Mouse (Mus musculus): Measurements from ENCODE around the gene Acnat1. TPM values are rescaled to one million over a fixed set of nuclear protein-coding genes. Genes with fewer than 3 reads are reported as not detected.

Gene Acnat1
- 0.28 TPM in 1 of 2 replicates, not detected in the other for polyA plus RNA-seq (2012; rRNA removed; ENCODE audit: low replicate concordance)

DNA sequence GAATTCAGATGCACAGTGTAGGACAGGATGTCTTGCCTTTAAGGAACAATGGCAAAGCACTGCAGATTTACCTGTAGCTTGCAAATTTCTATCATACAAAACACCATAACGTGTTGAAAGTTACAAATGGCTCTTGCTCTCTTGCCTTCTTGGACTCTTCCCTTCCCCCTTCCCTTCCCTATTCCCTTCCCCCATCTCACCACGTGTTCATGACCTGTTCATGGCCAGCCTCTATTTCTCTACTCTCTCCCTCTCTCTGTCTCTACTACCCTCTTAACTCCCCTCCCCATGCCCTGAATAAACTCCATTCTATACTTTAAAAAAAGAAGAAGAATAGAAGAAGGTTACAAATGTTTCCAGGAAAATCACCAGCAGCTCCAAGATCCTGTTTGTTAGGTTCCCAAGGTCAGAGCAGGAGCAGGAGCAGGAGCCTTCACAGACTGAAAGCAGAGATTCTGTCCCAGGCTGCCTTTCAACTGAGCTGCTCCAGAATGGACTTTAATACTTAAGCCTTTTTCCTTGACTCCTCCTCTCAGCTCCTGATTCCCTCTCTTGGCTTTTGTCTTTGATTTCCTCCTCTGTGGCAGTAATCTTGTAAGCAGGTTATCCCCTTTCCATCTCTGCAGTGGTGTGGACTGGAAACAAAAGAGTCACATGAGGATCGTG lies at the start of gene Acnat1:
TSS of gene Acnat1 (minus strand) at position 478 of the 666 bp plus-strand sequence.

GRCm38 (mm10) chr4:49520572-49521340 lies 47.0 kb upstream of the Acnat1 start, which contains the start of the genes Mrpl50 and Zfp189:
TSS of gene Mrpl50 (minus strand) at chr4:49521093.
TSS of gene Zfp189 (plus strand) at chr4:49521176.

GRCm38 (mm10) chr4:49506386-49506785 lies 32.7 kb upstream of the Acnat1 start, which contains the start of gene Baat:
TSS of gene Baat (minus strand) at chr4:49506557.

DNA sequence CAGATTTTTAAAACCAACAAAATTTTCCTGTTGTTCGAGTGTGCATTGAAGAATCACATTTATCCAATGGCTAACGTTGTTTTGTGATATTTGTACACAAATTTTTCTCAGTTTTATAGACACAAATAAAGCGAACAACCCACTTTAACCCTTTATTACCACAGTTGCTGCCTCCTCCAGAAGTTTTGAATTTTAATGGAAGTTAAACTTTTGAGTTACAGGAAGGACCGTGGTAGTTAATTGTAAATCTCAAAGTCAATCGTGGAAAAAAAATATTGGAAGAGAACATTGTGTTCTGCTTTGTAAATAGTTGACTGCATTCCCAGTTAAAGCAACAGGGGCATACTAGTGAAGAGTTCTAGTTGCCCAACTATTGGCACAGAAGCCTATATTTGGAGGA lies 65.8 kb downstream of the Acnat1 start, which contains the start of gene Acnat2:
TSS of gene Acnat2 (minus strand) at position 195 of the 400 bp plus-strand sequence.

Other genes with a start within 250 kb of the Acnat1 start
- 0.14 TPM in 1 of 2 replicates, not detected in the other for gene Acnat2, start 65.8 kb downstream of the Acnat1 start, polyA plus RNA-seq (2012; rRNA removed; ENCODE audit: low replicate concordance)
- gene Baat, start 32.6 kb upstream of the Acnat1 start, polyA plus RNA-seq (2012; rRNA removed; ENCODE audit: low replicate concordance), result 0.09 TPM in 1 of 2 replicates, not detected in the other
- 7.6 and 7.9 TPM in 2 replicates for gene Mrpl50, start 47.2 kb upstream of the Acnat1 start, polyA plus RNA-seq (2012; rRNA removed; ENCODE audit: low replicate concordance)
- 1.2 and 1.8 TPM in 2 replicates for gene Zfp189, start 47.3 kb upstream of the Acnat1 start, polyA plus RNA-seq (2012; rRNA removed; ENCODE audit: low replicate concordance)
- gene Aldob, start 75.6 kb upstream of the Acnat1 start, polyA plus RNA-seq (2012; rRNA removed; ENCODE audit: low replicate concordance), result 0.11 and 0.45 TPM in 2 replicates
- 9.5 and 21.0 TPM in 2 replicates for gene Tmem246, start 124.0 kb upstream of the Acnat1 start, polyA plus RNA-seq (2012; rRNA removed; ENCODE audit: low replicate concordance)
- gene Rnf20, start 158.1 kb upstream of the Acnat1 start, polyA plus RNA-seq (2012; rRNA removed; ENCODE audit: low replicate concordance), result 13.6 and 27.1 TPM in 2 replicates
- gene Ppp3r2, start 208.1 kb upstream of the Acnat1 start, polyA plus RNA-seq (2012; rRNA removed; ENCODE audit: low replicate concordance), result not detected in 2 replicates

Data from subcutaneous adipose tissue, adult 2 months (tissue).